Mouse (Mus musculus): ENCODE data around the gene Bfsp1.

- TF ChIP-seq CTCF (IDR thresholded peaks at IDR 0.05) (no peak), POLR2A (IDR thresholded peaks at IDR 0.05; ENCODE audit: insufficient read depth, low read depth, low read length) (no peak), EP300 (IDR thresholded peaks at IDR 0.05; ENCODE audit: insufficient read depth, low read depth, low read length) (no peak)
Measured at GRCm38 (mm10) chr2:143844779-143845178, 18.2 kb downstream of the Bfsp1 start.

Data from heart, adult 2 months (tissue).